Mouse (Mus musculus) limb, embryonic 14.5 days (tissue): ENCODE results near the gene 4933415F23Rik. TPM values are rescaled to one million over a fixed set of nuclear protein-coding genes. Genes with fewer than 3 reads are reported as not detected.

Source experiments
- ATAC-seq: fragments of 200-750 bp; cut with Nextera tagmentation; 2 replicates; pipeline ENCODE4 v1.8.0; 2017; ENCODE audit warnings: low read depth, moderate number of reproducible peaks, moderate TSS enrichment; ENCODE audit not compliant: low FRiP score
- DNase-seq: peaks from one replicate; pipeline ENCODE4 v3.0.0-alpha.2; 2015; ENCODE audit warnings: low spot score
- H3K27ac ChIP-seq: fragments of 300-500 bp; sonication (generic); replicated peaks from 2 replicates; pipeline ENCODE4 v1.5.1; 2014; ENCODE audit warnings: low read depth, mild to moderate bottlenecking, low read length, moderate library complexity, mixed read lengths
- H3K27me3 ChIP-seq: fragments of 300-500 bp; sonication (generic); 2 replicates; pipeline ENCODE4 v1.6.1; 2014; ENCODE audit warnings: low read length, mixed read lengths; ENCODE audit not compliant: control insufficient read depth, insufficient read depth
- H3K36me3 ChIP-seq: fragments of 300-500 bp; sonication (generic); 2 replicates; pipeline ENCODE4 v1.6.1; 2014; ENCODE audit warnings: mild to moderate bottlenecking, low read length, moderate library complexity, mixed read lengths; ENCODE audit not compliant: control insufficient read depth, insufficient read depth
- H3K4me1 ChIP-seq: fragments of 300-500 bp; sonication (generic); 2 replicates; pipeline ENCODE4 v1.6.1; 2014; ENCODE audit warnings: antibody characterized with exemption, low read length, mixed read lengths; ENCODE audit not compliant: control insufficient read depth, insufficient read depth
- H3K4me2 ChIP-seq: fragments of 300-500 bp; sonication (generic); replicated peaks from 2 replicates; pipeline ENCODE4 v1.6.1; 2014; ENCODE audit warnings: low read depth, mild to moderate bottlenecking, low read length, moderate library complexity; ENCODE audit not compliant: severe bottlenecking
- H3K4me3 ChIP-seq: fragments of 300-500 bp; sonication (generic); replicated peaks from 2 replicates; pipeline ENCODE4 v1.5.1; 2014; ENCODE audit warnings: low read length
- H3K9ac ChIP-seq: fragments of 300-500 bp; sonication (generic); 2 replicates; pipeline ENCODE4 v1.6.1; 2014; ENCODE audit warnings: mild to moderate bottlenecking, low read depth, low read length, moderate library complexity; ENCODE audit not compliant: severe bottlenecking
- H3K9me3 ChIP-seq: fragments of 300-500 bp; sonication (generic); 2 replicates; pipeline ENCODE4 v1.6.1; 2016; ENCODE audit warnings: low read length; ENCODE audit not compliant: control insufficient read depth
- POLR2A ChIP-seq: fragments of 200-500 bp; IDR thresholded peaks from 2 replicates; pipeline ENCODE4 v1.8.0; 2012; ENCODE audit warnings: inconsistent platforms, mild to moderate bottlenecking, moderate library complexity, borderline replicate concordance; ENCODE audit not compliant: insufficient read depth, insufficient read length; ENCODE audit errors: extremely low read depth
- WGBS: fragments of 180-500 bp; shearing (Covaris S2); extraction: QIAGEN DNeasy Blood & Tissue Kit; methylation state at CpG from one replicate; pipeline ENCODE4 v1.1.7; 2014; 5-methylcytosine and 5-hydroxymethylcytosine counted together
- polyA plus RNA-seq, 2 experiments: library from polyadenylated mRNA; depleted of rRNA in 1 of 2; stranded (reverse) in 1 of 2; unstranded in 1 of 2; fragments of >200 nt; fragmentation: Nextera tagmentation in 1 of 2; extraction: Ambion mirVana in 1 of 2; gene quantifications; 2 replicates each; pipeline versions ENCODE4 v1.2.1 to v1.2.3; 2012 to 2014

The 4933415F23Rik gene
- polyA plus RNA-seq, 2 experiments: not detected

- TF ChIP-seq POLR2A: no peak
- Histone ChIP-seq H3K4me3 (no peak overlapping the region), H3K27ac (no peak overlapping the region), H3K36me3 (no peaks in the 10 kb centered on the region), H3K4me1 (no peaks in the 10 kb centered on the region), H3K4me2 (no peak overlapping the region), H3K9me3 (no peaks in the 10 kb centered on the region), H3K27me3 (no peaks in the 10 kb centered on the region), H3K9ac (no peak overlapping the region)
- WGBS: 27% methylated on average over 14 of the region's 14 CpGs
- DNase-seq (peak; percentile 97), ATAC-seq (peak; percentile 79)
Observed at GRCm38 (mm10) chr1:23061614-23062373, 40.3 kb downstream of the 4933415F23Rik start.

GRCm38 (mm10) chr1:23060056-23060455 is 42.0 kb downstream of the 4933415F23Rik start:
- Histone ChIP-seq H3K9me3 (no peaks in the 10 kb centered on the region), H3K9ac (no peak overlapping the region), H3K4me1 (no peaks in the 10 kb centered on the region), H3K4me2 (no peak overlapping the region), H3K27me3 (no peaks in the 10 kb centered on the region), H3K4me3 (no peak overlapping the region), H3K36me3 (no peaks in the 10 kb centered on the region), H3K27ac (no peak overlapping the region)
- ATAC-seq (no peak), DNase-seq (no peak)
- no peak for TF ChIP-seq POLR2A
- WGBS: 91% methylated on average over 9 of the region's 9 CpGs
